ENCODE assay signal across 29 mouse cellular contexts in the genomic region with DNA sequence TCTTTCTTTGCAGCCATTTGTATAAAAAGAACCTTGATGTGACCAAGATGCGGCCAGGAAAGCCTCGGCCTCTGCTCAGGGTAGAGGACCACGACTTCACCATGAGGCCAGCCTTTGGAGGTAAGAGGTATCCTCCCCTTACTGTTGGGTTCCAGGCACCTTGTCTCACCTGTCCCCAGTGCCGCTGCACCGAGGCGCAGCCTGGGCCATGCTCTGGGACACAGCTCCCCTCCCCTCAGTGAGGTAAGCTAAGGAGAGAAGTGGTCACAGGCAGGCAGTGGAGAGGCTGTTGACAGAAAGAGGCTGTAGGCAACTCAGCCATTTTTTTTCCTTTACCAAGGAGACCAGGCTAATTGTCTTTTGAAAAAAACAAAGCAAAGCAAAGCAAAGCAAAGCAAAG. TPM values are rescaled to one million over a fixed set of nuclear protein-coding genes. Genes with fewer than 3 reads are reported as not detected.
"Had no signal": no experiment of that assay in that cellular context is flagged by ENCODE, and none has a peak within 500 bp of the region (broad histone marks: within the 10 kb centered on the region; RNA-seq: fewer than 3 reads in every experiment).

No protein-coding gene starts in this region.

- H3K4me1 ChIP-seq: hindbrain, embryonic 13.5 days; limb, embryonic 12.5 days had no signal

- H3K4me3 ChIP-seq: heart, adult 2 months; heart, embryonic 13.5 days; heart, embryonic 15.5 days; hindbrain, embryonic 13.5 days; layer of hippocampus, adult 2 months; left cerebral cortex, adult 2 months; limb, embryonic 10.5 days; limb, embryonic 12.5 days; liver, embryonic 13.5 days; liver, embryonic 15.5 days had no signal

- H3K4me2 ChIP-seq: heart, embryonic 11.5 days; heart, embryonic 13.5 days; heart, embryonic 15.5 days; hindbrain, embryonic 13.5 days; limb, embryonic 12.5 days; liver, embryonic 11.5 days; liver, embryonic 13.5 days; liver, embryonic 15.5 days had no signal

- H3K36me3 ChIP-seq: heart, embryonic 13.5 days; heart, embryonic 15.5 days; hindbrain, embryonic 13.5 days; limb, embryonic 10.5 days; limb, embryonic 12.5 days; liver, embryonic 13.5 days; liver, embryonic 15.5 days had no signal

- H3K27ac ChIP-seq: heart, adult 2 months; heart, embryonic 13.5 days; heart, embryonic 15.5 days; hindbrain, embryonic 13.5 days; layer of hippocampus, adult 2 months; left cerebral cortex, adult 2 months; limb, embryonic 10.5 days; limb, embryonic 12.5 days; liver, embryonic 13.5 days; liver, embryonic 15.5 days had no signal

- DNase-seq: gastrocnemius, postnatal 10 days; gastrocnemius, postnatal 25 days; heart, adult 2 months; heart, postnatal 14 days; heart, postnatal 4 days; kidney, adult 18-20 months; kidney, adult 8-10 months; kidney, postnatal 10 days; kidney, postnatal 25 days; kidney, postnatal 4 days; liver; liver, embryonic 13.5 days had no signal

- H3K9ac ChIP-seq: heart, embryonic 13.5 days; heart, embryonic 15.5 days; hindbrain, embryonic 13.5 days; limb, embryonic 12.5 days; liver, embryonic 13.5 days; liver, embryonic 15.5 days had no signal

- ATAC-seq: hindbrain, embryonic 16.5 days; inflammation-experienced regulatory T-cells, adult 6 months; intestine, embryonic 16.5 days had no signal

- H3K9me3 ChIP-seq: heart, embryonic 13.5 days; heart, embryonic 15.5 days; hindbrain, embryonic 13.5 days; limb, embryonic 10.5 days; limb, embryonic 12.5 days; liver, embryonic 13.5 days; liver, embryonic 15.5 days had no signal

- H3K27me3 ChIP-seq: heart, embryonic 15.5 days; hindbrain, embryonic 13.5 days; limb, embryonic 12.5 days; liver, embryonic 13.5 days; liver, embryonic 15.5 days had no signal

RNA-seq across cellular contexts. Expression of gene Gabrr2, which starts 8.5 kb away (rescaled TPM):
- total RNA-seq: granulocyte monocyte progenitor cell, adult 5-6 weeks; heart, postnatal 4 days; layer of hippocampus, postnatal 10 days had no signal
- polyA plus RNA-seq: heart, postnatal 0 days; kidney, embryonic 14.5 days; liver, embryonic 11.5 days; liver, embryonic 13.5 days; liver, embryonic 15.5 days had no signal
